Mouse (Mus musculus) lung, adult 2 months (tissue): ENCODE measurements at regions not wholly inside any gene's neighbourhood (a gene's known extent, or its start where the extent isn't known, plus 50 kb on each side); places are given as distances from the start of the nearest gene placed in this dataset.
"Not testable (repeated sequence)": the region's sequence is repeated elsewhere in the genome, so short reads cannot be mapped to it uniquely, and the experiment has no call there.

Source experiments
- DNase-seq: peaks from one replicate; pipeline ENCODE4 v3.0.0; 2022
- H3K4me1 ChIP-seq: fragments of 200-500 bp; 2 replicates; pipeline ENCODE4 v1.6.1; 2011; ENCODE audit warnings: low read length; ENCODE audit not compliant: control insufficient read depth, insufficient read depth
- H3K4me3 ChIP-seq: fragments of 200-500 bp; replicated peaks from 2 replicates; pipeline ENCODE3; 2011; ENCODE audit warnings: low read depth, mild to moderate bottlenecking, control low read depth, low read length; ENCODE audit errors: extremely low read depth
- CTCF ChIP-seq: fragments of 200-500 bp; IDR thresholded peaks from 2 replicates; pipeline ENCODE4 v1.5.1; 2011; ENCODE audit warnings: mild to moderate bottlenecking, low read length, control low read depth; ENCODE audit not compliant: insufficient read depth
- POLR2A ChIP-seq: fragments of 200-500 bp; IDR thresholded peaks from 2 replicates; pipeline ENCODE4 v1.6.1; 2011; ENCODE audit warnings: low read depth, mild to moderate bottlenecking, control low read depth, low read length, borderline replicate concordance; ENCODE audit errors: extremely low read depth
- WGBS: fragments of 180-500 bp; shearing (Covaris S2); methylation state at CpG from one replicate; pipeline ENCODE4 v1.1.7; 2018; 5-methylcytosine and 5-hydroxymethylcytosine counted together

- 64% methylated on average over 6 of the region's 6 CpGs for WGBS
- TF ChIP-seq CTCF: no peak
- no peak for TF ChIP-seq POLR2A
- H3K4me1 ChIP-seq: no peaks in the 10 kb centered on the region
Measured at GRCm38 (mm10) chr1:189119941-189120735, 112.5 kb upstream of the Kctd3 start.

GRCm38 (mm10) chr1:189119005-189119404, 111.4 kb upstream of the Kctd3 start:
- not testable (repeated sequence) for H3K4me1 ChIP-seq, DNase-seq, H3K4me3 ChIP-seq
- 28% methylated on average over 1 of the region's 1 CpGs for WGBS

More at GRCm38 (mm10) chr1:189119941-189120735, 112.5 kb upstream of the Kctd3 start:
- DNase-seq: no peak
- H3K4me3 ChIP-seq: no peak overlapping the region

GRCm38 (mm10) chr1:189118582-189118981, 110.9 kb upstream of the Kctd3 start:
- no peak for TF ChIP-seq CTCF
- TF ChIP-seq POLR2A: no peak
- no peak for DNase-seq
- Histone ChIP-seq H3K4me1 (no peaks in the 10 kb centered on the region), H3K4me3 (no peak overlapping the region)
- 25% methylated on average over 5 of the region's 5 CpGs for WGBS

- 72% methylated on average over 8 of the region's 8 CpGs for WGBS
- no peaks in the 10 kb centered on the region for H3K4me1 ChIP-seq
- H3K4me3 ChIP-seq: no peak overlapping the region
- TF ChIP-seq POLR2A (no peak), CTCF (no peak)
- DNase-seq: no peak
Measured at GRCm38 (mm10) chr1:189115914-189116313, 108.3 kb upstream of the Kctd3 start.

- TF ChIP-seq CTCF: no peak
- TF ChIP-seq POLR2A: no peak
- Histone ChIP-seq H3K4me1 (no peaks in the 10 kb centered on the region), H3K4me3 (no peak overlapping the region)
- WGBS: 97% methylated on average over 1 of the region's 1 CpGs
- no peak for DNase-seq
Measured at GRCm38 (mm10) chr1:189115279-189115678, 107.6 kb upstream of the Kctd3 start.

GRCm38 (mm10) chr1:189108260-189109035, 100.8 kb upstream of the Kctd3 start:
- TF ChIP-seq POLR2A: no peak
- Histone ChIP-seq H3K4me1 (no peaks in the 10 kb centered on the region), H3K4me3 (no peak overlapping the region)
- WGBS: 66% methylated on average over 8 of the region's 8 CpGs
- no peak for DNase-seq

GRCm38 (mm10) chr1:189107841-189108240, 100.2 kb upstream of the Kctd3 start:
- Histone ChIP-seq H3K4me3 (no peak overlapping the region), H3K4me1 (no peaks in the 10 kb centered on the region)
- no peak for TF ChIP-seq POLR2A
- TF ChIP-seq CTCF: no peak
- WGBS: 58% methylated on average over 8 of the region's 8 CpGs
- no peak for DNase-seq

- no peak for DNase-seq
- Histone ChIP-seq H3K4me1 (no peaks in the 10 kb centered on the region), H3K4me3 (no peak overlapping the region)
- 87% methylated on average over 3 of the region's 3 CpGs for WGBS
- no peak for TF ChIP-seq CTCF
- TF ChIP-seq POLR2A: no peak
Measured at GRCm38 (mm10) chr1:189107156-189107555, 99.5 kb upstream of the Kctd3 start.

- no peaks in the 10 kb centered on the region for H3K4me1 ChIP-seq
- WGBS: 75% methylated on average over 4 of the region's 4 CpGs
- DNase-seq: no peak
- no peak overlapping the region for H3K4me3 ChIP-seq
- TF ChIP-seq CTCF: no peak
Measured at GRCm38 (mm10) chr1:189105276-189105675, 97.6 kb upstream of the Kctd3 start.

GRCm38 (mm10) chr1:189102781-189103180, 95.1 kb upstream of the Kctd3 start:
- no peaks in the 10 kb centered on the region for H3K4me1 ChIP-seq
- TF ChIP-seq POLR2A (no peak), CTCF (no peak)
- H3K4me3 ChIP-seq: no peak overlapping the region
- WGBS: 38% methylated on average over 3 of the region's 3 CpGs
- no peak for DNase-seq
